Mouse (Mus musculus): ENCODE data around the gene B4gat1.

GRCm38 (mm10) chr19:5013138-5013537, 25.5 kb upstream of the B4gat1 start:
- TF ChIP-seq POLR2A (IDR thresholded peaks at IDR 0.05; ENCODE audit: control insufficient read depth, extremely low read depth, insufficient read depth, low read length, poor library complexity) (no peak), CTCF (IDR thresholded peaks at IDR 0.05; ENCODE audit: borderline replicate concordance, control insufficient read depth, extremely low read depth, insufficient read depth, low read length, poor library complexity) (no peak)

Data from thymus, adult 2 months (tissue).